Mouse (Mus musculus) liver, adult 2 months (tissue): ENCODE measurements around the gene Atxn1. TPM values are rescaled to one million over a fixed set of nuclear protein-coding genes. Genes with fewer than 3 reads are reported as not detected.

ENCODE experiments used
- DNase-seq: peaks from one replicate; pipeline ENCODE4 v3.0.0-alpha.2; 2011; ENCODE audit warnings: low read depth, low spot score; ENCODE audit errors: extremely low read depth
- H3K27ac ChIP-seq: fragments of 200-500 bp; replicated peaks from 2 replicates; pipeline ENCODE4 v1.5.1; 2012; ENCODE audit warnings: low read depth, mild to moderate bottlenecking, control low read depth, inconsistent platforms, low read length; ENCODE audit not compliant: insufficient read depth
- H3K27me3 ChIP-seq: fragments of 200-500 bp; 2 replicates; pipeline ENCODE4 v1.6.1; 2012; ENCODE audit warnings: mild to moderate bottlenecking, moderate library complexity, low read length, inconsistent platforms; ENCODE audit not compliant: control insufficient read depth, insufficient read depth
- H3K36me3 ChIP-seq: fragments of 200-500 bp; 2 replicates; pipeline ENCODE4 v1.6.1; 2012; ENCODE audit warnings: low read length, inconsistent platforms; ENCODE audit not compliant: control insufficient read depth, insufficient read depth
- H3K4me1 ChIP-seq: fragments of 200-500 bp; 2 replicates; pipeline ENCODE4 v1.6.1; 2011; ENCODE audit warnings: low read length; ENCODE audit not compliant: control insufficient read depth, insufficient read depth
- H3K4me3 ChIP-seq: fragments of 200-500 bp; 2 replicates; pipeline ENCODE4 v1.5.1; 2011; ENCODE audit warnings: low read depth, mild to moderate bottlenecking, control low read depth, low read length, moderate library complexity; ENCODE audit not compliant: insufficient read depth
- H3K79me2 ChIP-seq: fragments of 200-500 bp; 2 replicates; pipeline ENCODE4 v1.6.1; 2012; ENCODE audit warnings: inconsistent platforms, mild to moderate bottlenecking, low read length, moderate library complexity; ENCODE audit not compliant: control insufficient read depth, insufficient read depth
- H3K9ac ChIP-seq: fragments of 200-500 bp; 2 replicates; pipeline ENCODE4 v1.6.1; 2012; ENCODE audit warnings: low read depth, mild to moderate bottlenecking, control low read depth, inconsistent platforms, low read length
- CTCF ChIP-seq: fragments of 200-500 bp; IDR thresholded peaks from 2 replicates; pipeline ENCODE4 v1.5.1; 2011; ENCODE audit warnings: low read depth, low read length, control low read depth
- POLR2A ChIP-seq: fragments of 200-500 bp; IDR thresholded peaks from 2 replicates; pipeline ENCODE4 v1.6.1; 2011; ENCODE audit warnings: low read length, control low read depth; ENCODE audit not compliant: insufficient read depth; ENCODE audit errors: extremely low read depth
- WGBS: fragments of 180-500 bp; shearing (Covaris S2); methylation state at CpG from one replicate; pipeline ENCODE4 v1.1.7; 2018; 5-methylcytosine and 5-hydroxymethylcytosine counted together
- polyA plus RNA-seq: library from polyadenylated mRNA; depleted of rRNA; stranded (reverse); fragments of >200 nt; gene quantifications from 2 replicates; pipeline ENCODE4 v1.2.3, GENCODE M21; 2012
- total RNA-seq: library from RNA; depleted of rRNA; stranded (reverse); fragments of >200 nt; gene quantifications from 2 replicates; pipeline ENCODE4 v1.2.3, GENCODE M21; 2014

Atxn1 gene
- total and polyA plus RNA-seq, 2 experiments: 7.7 to 7.8 TPM

DNA sequence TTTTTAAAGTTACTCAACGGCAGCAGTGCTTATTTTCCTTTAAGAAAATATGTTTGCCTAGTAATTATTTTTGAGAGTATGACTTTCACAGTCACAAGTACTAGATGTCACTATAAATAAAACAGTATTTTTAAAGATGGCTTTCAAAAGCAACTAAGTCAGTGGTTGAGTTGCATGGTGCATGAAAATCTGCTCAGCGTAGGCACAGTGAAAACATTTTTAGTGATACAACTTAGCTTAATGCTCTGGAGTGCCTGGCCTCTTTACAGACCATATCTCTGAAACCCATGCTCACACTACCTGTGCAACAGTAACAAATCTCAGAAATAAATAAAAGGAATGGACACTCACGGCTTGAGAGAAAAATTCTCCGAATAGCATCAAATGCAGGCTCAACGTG is 241.9 kb downstream of the Atxn1 start:
- Histone ChIP-seq H3K36me3 (0 out of 2 replicates have a peak, but pooled peaks cover 2% of the 10 kb centered on the region), H3K27ac (no peak overlapping the region), H3K4me1 (no peaks in the 10 kb centered on the region), H3K27me3 (no peaks in the 10 kb centered on the region), H3K4me3 (no peak overlapping the region), H3K79me2 (peaks cover 7% of the 10 kb centered on the region; the same call in 1 of the 2 replicates), H3K9ac (no peak overlapping the region)
- no peak for DNase-seq
- TF ChIP-seq POLR2A: no peak
- TF ChIP-seq CTCF: no peak
- 88% methylated on average over 5 of the region's 5 CpGs for WGBS

GRCm38 (mm10) chr13:45721621-45722020 is 243.2 kb downstream of the Atxn1 start:
- H3K27ac ChIP-seq: no peak overlapping the region
- DNase-seq: peak; percentile 40
- peaks cover 4% of the 10 kb centered on the region; the same call in 1 of the 2 replicates for H3K79me2 ChIP-seq
- H3K9ac ChIP-seq: no peak overlapping the region
- no peak overlapping the region for H3K4me3 ChIP-seq
- no peaks in the 10 kb centered on the region for H3K27me3 ChIP-seq
- H3K4me1 ChIP-seq: no peaks in the 10 kb centered on the region
- 73% methylated on average over 8 of the region's 8 CpGs for WGBS
- 0 out of 2 replicates have a peak, but pooled peaks cover 2% of the 10 kb centered on the region for H3K36me3 ChIP-seq
- no peak for TF ChIP-seq POLR2A
- no peak for TF ChIP-seq CTCF

DNA sequence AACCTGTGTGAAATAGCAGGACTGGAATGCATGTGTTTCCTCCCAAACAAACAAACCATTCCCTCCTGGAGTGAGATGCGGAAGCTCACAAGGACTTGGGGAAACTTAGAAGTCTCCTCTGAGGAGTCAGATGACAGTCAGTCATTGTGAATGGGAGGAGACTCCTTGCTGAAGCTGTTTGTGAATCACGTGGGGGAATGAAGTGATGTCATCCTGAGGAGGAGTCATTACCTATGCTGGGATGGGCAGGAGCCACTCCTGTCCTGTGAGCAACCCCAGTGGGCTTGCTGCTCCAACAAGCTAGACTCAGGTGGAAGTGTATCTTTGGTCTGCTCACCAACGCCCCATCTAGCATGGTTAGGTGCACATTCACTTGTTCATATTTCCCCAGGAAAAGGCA is 246.0 kb downstream of the Atxn1 start:
- no peak for TF ChIP-seq POLR2A
- TF ChIP-seq CTCF: no peak
- Histone ChIP-seq H3K36me3 (0 out of 2 replicates have a peak, but pooled peaks cover 2% of the 10 kb centered on the region), H3K4me1 (no peaks in the 10 kb centered on the region), H3K27ac (no peak overlapping the region), H3K79me2 (peaks cover 4% of the 10 kb centered on the region; the same call in 1 of the 2 replicates), H3K9ac (no peak overlapping the region), H3K4me3 (no peak overlapping the region), H3K27me3 (no peaks in the 10 kb centered on the region)
- DNase-seq: no peak
- WGBS: 66% methylated on average over 3 of the region's 3 CpGs

- 82% methylated on average over 7 of the region's 7 CpGs for WGBS
- DNase-seq: no peak
- Histone ChIP-seq H3K36me3 (peaks cover 2% of the 10 kb centered on the region; the same call in 1 of the 2 replicates), H3K9ac (no peak overlapping the region), H3K79me2 (peaks cover 4% of the 10 kb centered on the region; the same call in 1 of the 2 replicates), H3K4me3 (no peak overlapping the region), H3K27me3 (no peaks in the 10 kb centered on the region), H3K4me1 (no peaks in the 10 kb centered on the region), H3K27ac (no peak overlapping the region)
- TF ChIP-seq POLR2A (no peak), CTCF (no peak)
These were observed 249.1 kb downstream of the Atxn1 start for GRCm38 (mm10) chr13:45715583-45716180.

- Histone ChIP-seq H3K27me3 (no peaks in the 10 kb centered on the region), H3K4me1 (no peaks in the 10 kb centered on the region), H3K36me3 (peaks cover 2% of the 10 kb centered on the region; the same call in 1 of the 2 replicates), H3K79me2 (peaks cover under 1% of the 10 kb centered on the region; the same call in 1 of the 2 replicates), H3K4me3 (no peak overlapping the region), H3K9ac (no peak overlapping the region), H3K27ac (no peak overlapping the region)
- no peak for DNase-seq
- no peak for TF ChIP-seq POLR2A
- no peak for TF ChIP-seq CTCF
- 92% methylated on average over 8 of the region's 8 CpGs for WGBS
These were observed 254.8 kb downstream of the Atxn1 start for GRCm38 (mm10) chr13:45710041-45710440.

GRCm38 (mm10) chr13:45709402-45709801 is 255.4 kb downstream of the Atxn1 start:
- no peaks in the 10 kb centered on the region; the same call in 1 of the 2 replicates for H3K79me2 ChIP-seq
- no peak for TF ChIP-seq CTCF
- no peak for TF ChIP-seq POLR2A
- no peak overlapping the region for H3K9ac ChIP-seq
- no peak overlapping the region for H3K27ac ChIP-seq
- H3K4me3 ChIP-seq: no peak overlapping the region
- no peak for DNase-seq
- H3K27me3 ChIP-seq: no peaks in the 10 kb centered on the region
- no peaks in the 10 kb centered on the region for H3K4me1 ChIP-seq
- WGBS: 89% methylated on average over 11 of the region's 11 CpGs
- H3K36me3 ChIP-seq: peaks cover 2% of the 10 kb centered on the region; the same call in 1 of the 2 replicates
